Mouse (Mus musculus) ES-Bruce4 (cell line): ENCODE measurements around the gene Tfec. TPM values are rescaled to one million over a fixed set of nuclear protein-coding genes. Genes with fewer than 3 reads are reported as not detected.

Experiments
- H3K27ac ChIP-seq: 2 replicates; pipeline ENCODE4 v1.5.1; 2012; ENCODE audit warnings: low read length, inconsistent platforms; ENCODE audit not compliant: insufficient read depth
- H3K27me3 ChIP-seq: 2 replicates; pipeline ENCODE4 v1.6.1; 2012; ENCODE audit warnings: mild to moderate bottlenecking, low read length, inconsistent platforms; ENCODE audit not compliant: control insufficient read depth, poor library complexity, insufficient read depth, severe bottlenecking
- H3K36me3 ChIP-seq: 2 replicates; pipeline ENCODE4 v1.6.1; 2012; ENCODE audit warnings: inconsistent platforms, mild to moderate bottlenecking, low read length, moderate library complexity; ENCODE audit not compliant: control insufficient read depth, poor library complexity, insufficient read depth, severe bottlenecking
- H3K4me1 ChIP-seq: one replicate; pipeline ENCODE4 v1.8.1; 2011; ENCODE audit warnings: low read length; ENCODE audit not compliant: control insufficient read depth, insufficient read depth
- H3K4me3 ChIP-seq: 2 replicates; pipeline ENCODE4 v1.5.1; 2011; ENCODE audit warnings: low read depth, mild to moderate bottlenecking, low read length
- H3K9ac ChIP-seq: 2 replicates; pipeline ENCODE4 v1.6.1; 2012; ENCODE audit warnings: low read depth, mild to moderate bottlenecking, inconsistent platforms; ENCODE audit not compliant: poor library complexity, severe bottlenecking
- H3K9me3 ChIP-seq: replicated peaks from 2 replicates; pipeline ENCODE4 v1.6.1; 2012; ENCODE audit warnings: mild to moderate bottlenecking, low read length, inconsistent platforms; ENCODE audit not compliant: control insufficient read depth, poor library complexity, insufficient read depth, severe bottlenecking
- CTCF ChIP-seq: IDR thresholded peaks from one replicate; pipeline ENCODE4 v1.8.1; 2011; ENCODE audit warnings: low read depth, low read length
- EP300 ChIP-seq: IDR thresholded peaks from 2 replicates; pipeline ENCODE4 v1.6.1; 2011; ENCODE audit warnings: low read depth, low read length; ENCODE audit not compliant: insufficient read depth
- POLR2A ChIP-seq: IDR thresholded peaks from one replicate; pipeline ENCODE4 v1.8.1; 2011; ENCODE audit warnings: low read length; ENCODE audit not compliant: insufficient read depth
- polyA plus RNA-seq: library from polyadenylated mRNA; stranded (reverse); fragments of >200 nt; gene quantifications from 2 replicates; pipeline ENCODE4 v1.2.4, GENCODE M21; 2011; ENCODE audit warnings: low read depth; ENCODE audit not compliant: missing spikeins, insufficient read depth, insufficient read length

Tfec gene
- polyA plus RNA-seq, 1 experiment: not detected

- H3K4me3 ChIP-seq: no peak overlapping the region
- no peaks in the 10 kb centered on the region for H3K9me3 ChIP-seq
- no peaks in the 10 kb centered on the region for H3K36me3 ChIP-seq
- no peak for TF ChIP-seq EP300
- no peak for TF ChIP-seq CTCF
- TF ChIP-seq POLR2A: no peak
- no peaks in the 10 kb centered on the region; the same call in 1 of the 2 replicates for H3K27me3 ChIP-seq
- no peaks in the 10 kb centered on the region for H3K4me1 ChIP-seq
- H3K27ac ChIP-seq: no peak overlapping the region
- no peak overlapping the region for H3K9ac ChIP-seq
Observed at GRCm38 (mm10) chr6:16862753-16863508, 35.3 kb downstream of the Tfec start.

- H3K36me3 ChIP-seq: no peaks in the 10 kb centered on the region
- no peaks in the 10 kb centered on the region; the same call in 1 of the 2 replicates for H3K27me3 ChIP-seq
- H3K9me3 ChIP-seq: no peaks in the 10 kb centered on the region
- H3K9ac ChIP-seq: no peak overlapping the region
- no peak overlapping the region for H3K27ac ChIP-seq
- no peak overlapping the region for H3K4me3 ChIP-seq
- H3K4me1 ChIP-seq: no peaks in the 10 kb centered on the region
- TF ChIP-seq EP300: no peak
- TF ChIP-seq POLR2A: no peak
- TF ChIP-seq CTCF: no peak
Observed at GRCm38 (mm10) chr6:16862050-16862449, 36.2 kb downstream of the Tfec start.

- H3K27ac ChIP-seq: no peak overlapping the region
- no peaks in the 10 kb centered on the region for H3K9me3 ChIP-seq
- H3K9ac ChIP-seq: no peak overlapping the region
- no peaks in the 10 kb centered on the region for H3K36me3 ChIP-seq
- H3K27me3 ChIP-seq: no peaks in the 10 kb centered on the region
- TF ChIP-seq EP300: no peak
- no peak for TF ChIP-seq CTCF
- TF ChIP-seq POLR2A: no peak
- no peak overlapping the region for H3K4me3 ChIP-seq
- no peaks in the 10 kb centered on the region for H3K4me1 ChIP-seq
Observed at GRCm38 (mm10) chr6:16855879-16856545, 42.2 kb downstream of the Tfec start.

GRCm38 (mm10) chr6:16854977-16855376, 43.3 kb downstream of the Tfec start:
- Histone ChIP-seq H3K9me3 (no peaks in the 10 kb centered on the region), H3K9ac (no peak overlapping the region), H3K4me1 (no peaks in the 10 kb centered on the region), H3K27ac (no peak overlapping the region), H3K27me3 (no peaks in the 10 kb centered on the region), H3K4me3 (no peak overlapping the region), H3K36me3 (no peaks in the 10 kb centered on the region)
- TF ChIP-seq POLR2A: no peak

GRCm38 (mm10) chr6:16846521-16846920, 51.7 kb downstream of the Tfec start:
- no peaks in the 10 kb centered on the region for H3K4me1 ChIP-seq
- H3K36me3 ChIP-seq: no peaks in the 10 kb centered on the region
- H3K9ac ChIP-seq: no peak overlapping the region
- H3K9me3 ChIP-seq: no peaks in the 10 kb centered on the region
- no peak overlapping the region for H3K4me3 ChIP-seq
- H3K27me3 ChIP-seq: no peaks in the 10 kb centered on the region
- TF ChIP-seq POLR2A (no peak), EP300 (no peak), CTCF (no peak)
- no peak overlapping the region for H3K27ac ChIP-seq

- H3K4me3 ChIP-seq: no peak overlapping the region
Observed at GRCm38 (mm10) chr6:16835631-16836030, 62.6 kb downstream of the Tfec start.

More at GRCm38 (mm10) chr6:16835631-16836030, 62.6 kb downstream of the Tfec start:
- Histone ChIP-seq H3K9me3 (no peaks in the 10 kb centered on the region), H3K36me3 (no peaks in the 10 kb centered on the region), H3K9ac (no peak overlapping the region), H3K27me3 (no peaks in the 10 kb centered on the region), H3K27ac (no peak overlapping the region), H3K4me1 (no peaks in the 10 kb centered on the region)
- TF ChIP-seq EP300 (no peak), CTCF (no peak), POLR2A (no peak)
